Comparison of ENCODE assay signal across 13 mouse cellular contexts in the genomic region with DNA sequence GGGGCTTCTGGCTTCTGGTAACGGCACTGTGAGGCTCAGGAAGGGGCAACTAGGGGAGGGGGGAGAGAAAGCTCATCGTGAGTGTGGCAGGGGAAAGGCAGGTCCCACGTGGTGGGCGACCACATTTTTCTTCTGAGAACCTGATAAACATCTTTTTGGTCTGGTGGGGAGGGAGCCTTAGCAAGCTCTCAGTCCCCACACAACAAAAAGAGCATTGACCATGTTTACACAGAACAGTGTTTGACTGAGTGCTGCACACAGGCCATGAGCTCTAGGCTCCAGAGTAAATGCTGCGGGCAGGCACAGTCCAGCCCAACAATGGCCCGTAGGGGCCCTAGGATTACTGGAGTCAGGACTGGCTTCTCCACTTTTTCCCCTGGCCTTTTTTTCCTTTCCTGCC. TPM values are rescaled to one million over a fixed set of nuclear protein-coding genes. Genes with fewer than 3 reads are reported as not detected.
DNase-seq lines count a peak whose midpoint lies in the region; ATAC-seq lines count a peak whose summit lies in the region.
"Had no signal": no experiment of that assay in that cellular context is flagged by ENCODE, and none has a peak within 500 bp of the region (broad histone marks: within the 10 kb centered on the region; RNA-seq: fewer than 3 reads in every experiment).

No protein-coding gene starts in this region.

- DNase-seq in heart, postnatal 25 days (ENCODE audit: low spot score), result no peak
- peak; percentile 47 for DNase-seq in midbrain, embryonic 10.5 days (ENCODE audit: low spot score)
- no peak for DNase-seq in midbrain, embryonic 14.5 days
- peak; percentile 47 for DNase-seq in limb, embryonic 10.5 days (ENCODE audit: low spot score)
- DNase-seq in spleen, postnatal 4 days (ENCODE audit: low spot score in 2 of 2), result no peak
- no peak for DNase-seq in layer of hippocampus, adult 9-10 months (ENCODE audit: low spot score)
- DNase-seq: kidney, postnatal 14 days; right cerebral cortex, postnatal 25 days; thymus, postnatal 14 days had no signal

- no peak overlapping the region for H3K4me2 ChIP-seq in heart, embryonic 13.5 days
- no peak overlapping the region for H3K4me2 ChIP-seq in midbrain, embryonic 14.5 days (ENCODE audit: low read length)
- H3K4me2 ChIP-seq in stomach, embryonic 16.5 days (ENCODE audit: low read depth, low read length), result no peak overlapping the region; the same call in 1 of the 2 replicates

- H3K4me3 ChIP-seq in heart, embryonic 13.5 days, result no peak overlapping the region
- H3K4me3 ChIP-seq in midbrain, embryonic 10.5 days, result no peak overlapping the region; the same call in 1 of the 2 replicates
- no peak overlapping the region for H3K4me3 ChIP-seq in midbrain, embryonic 14.5 days (replicated peaks; ENCODE audit: low read depth, low read length)
- H3K4me3 ChIP-seq in limb, embryonic 10.5 days, result peak overlapping the region; percentile 28; the same call in 1 of the 2 replicates
- no peak overlapping the region for H3K4me3 ChIP-seq in stomach, embryonic 16.5 days (replicated peaks; ENCODE audit: low read length)
- H3K4me3 ChIP-seq: myocyte had no signal

- peaks cover 27% of the 10 kb centered on the region for H3K36me3 ChIP-seq in heart, embryonic 13.5 days
- peaks cover 47% of the 10 kb centered on the region for H3K36me3 ChIP-seq in midbrain, embryonic 10.5 days
- peaks cover 11% of the 10 kb centered on the region; the same call in 1 of the 2 replicates for H3K36me3 ChIP-seq in midbrain, embryonic 14.5 days (ENCODE audit: control insufficient read depth, insufficient read depth, low read length)
- peaks cover 31% of the 10 kb centered on the region for H3K36me3 ChIP-seq in limb, embryonic 10.5 days
- H3K36me3 ChIP-seq in stomach, embryonic 16.5 days (ENCODE audit: control insufficient read depth, insufficient read depth, low read length), result no peaks in the 10 kb centered on the region

- no peak for ATAC-seq in heart, embryonic 13.5 days (ENCODE audit: extremely low read depth, insufficient number of reproducible peaks, low FRiP score, low TSS enrichment)
- ATAC-seq in midbrain, embryonic 14.5 days (ENCODE audit: low FRiP score, low TSS enrichment), result no peak
- ATAC-seq in stomach, embryonic 16.5 days (ENCODE audit: insufficient read depth, low FRiP score), result peak; percentile 26; the same call in 1 of the 2 replicates

- intact Hi-C loops in heart, postnatal 25 days (cut with DNase I), result loop anchor here (2.0 to 5.0 kb wide), 3 partner anchors 42 to 134 kb away; no protein-coding TSS in a partner anchor

- H3K9me3 ChIP-seq in heart, embryonic 13.5 days, result no peaks in the 10 kb centered on the region
- no peaks in the 10 kb centered on the region for H3K9me3 ChIP-seq in midbrain, embryonic 10.5 days (replicated peaks)
- H3K9me3 ChIP-seq in midbrain, embryonic 14.5 days (ENCODE audit: control insufficient read depth, low read length), result no peaks in the 10 kb centered on the region
- H3K9me3 ChIP-seq in limb, embryonic 10.5 days (replicated peaks), result no peaks in the 10 kb centered on the region
- no peaks in the 10 kb centered on the region for H3K9me3 ChIP-seq in stomach, embryonic 16.5 days (replicated peaks; ENCODE audit: control insufficient read depth, low read length)

- WGBS in heart, embryonic 13.5 days, result 33% methylated on average over 6 of the region's 6 CpGs
- WGBS in midbrain, embryonic 10.5 days, result 16% methylated on average over 6 of the region's 6 CpGs
- WGBS in midbrain, embryonic 14.5 days, result 29% methylated on average over 6 of the region's 6 CpGs
- WGBS in limb, embryonic 10.5 days, result 18% methylated on average over 6 of the region's 6 CpGs
- WGBS in stomach, embryonic 16.5 days, result 14% methylated on average over 6 of the region's 6 CpGs

- H3K9ac ChIP-seq in heart, embryonic 13.5 days, result peak overlapping the region; percentile 73
- no peak overlapping the region for H3K9ac ChIP-seq in midbrain, embryonic 14.5 days (replicated peaks; ENCODE audit: low read length)
- H3K9ac ChIP-seq in stomach, embryonic 16.5 days (ENCODE audit: low read length), result peak overlapping the region; percentile 61
- H3K9ac ChIP-seq: liver, embryonic 14.5 days had no signal

- H3K27ac ChIP-seq in heart, embryonic 13.5 days (replicated peaks), result peak overlapping the region; percentile 90
- peak overlapping the region; percentile 84 for H3K27ac ChIP-seq in midbrain, embryonic 10.5 days (replicated peaks)
- no peak overlapping the region for H3K27ac ChIP-seq in midbrain, embryonic 14.5 days (replicated peaks; ENCODE audit: low read depth, low read length)
- H3K27ac ChIP-seq in limb, embryonic 10.5 days, result peak overlapping the region; percentile 92
- peak overlapping the region; percentile 85 for H3K27ac ChIP-seq in stomach, embryonic 16.5 days (ENCODE audit: low read length)
- H3K27ac ChIP-seq: liver, embryonic 14.5 days had no signal

- H3K4me1 ChIP-seq in heart, embryonic 13.5 days, result peaks cover 85% of the 10 kb centered on the region
- H3K4me1 ChIP-seq in midbrain, embryonic 10.5 days, result peaks cover 69% of the 10 kb centered on the region
- peaks cover 17% of the 10 kb centered on the region for H3K4me1 ChIP-seq in midbrain, embryonic 14.5 days (ENCODE audit: control insufficient read depth, insufficient read depth, low read length)
- H3K4me1 ChIP-seq in limb, embryonic 10.5 days, result peaks cover 88% of the 10 kb centered on the region
- H3K4me1 ChIP-seq in stomach, embryonic 16.5 days (ENCODE audit: control insufficient read depth, insufficient read depth, low read length), result peaks cover 67% of the 10 kb centered on the region

- no peaks in the 10 kb centered on the region for H3K27me3 ChIP-seq in heart, embryonic 13.5 days (replicated peaks)
- H3K27me3 ChIP-seq in midbrain, embryonic 10.5 days (ENCODE audit: low read depth, poor library complexity, severe bottlenecking), result no peaks in the 10 kb centered on the region
- no peaks in the 10 kb centered on the region for H3K27me3 ChIP-seq in midbrain, embryonic 14.5 days (ENCODE audit: control insufficient read depth, insufficient read depth, low read length)
- H3K27me3 ChIP-seq in limb, embryonic 10.5 days (ENCODE audit: low read depth, poor library complexity, severe bottlenecking), result no peaks in the 10 kb centered on the region
- no peaks in the 10 kb centered on the region for H3K27me3 ChIP-seq in stomach, embryonic 16.5 days (ENCODE audit: control insufficient read depth, insufficient read depth, low read length)

RNA-seq across cellular contexts. Expression of a gene that starts 6.3 kb away (rescaled TPM):
- polyA plus RNA-seq in heart, embryonic 13.5 days (2015; fragmentation: Nextera tagmentation; extraction: Ambion mirVana), result 15.6 and 17.7 TPM in 2 replicates
- 10 to 100 TPM; 16.1 to 39.0 TPM for total RNA-seq in heart, postnatal 25 days (2021)
- 15.8 and 20.3 TPM in 2 replicates for polyA plus RNA-seq in midbrain, embryonic 10.5 days (2016; fragmentation: Nextera tagmentation; extraction: Ambion mirVana)
- 11.9 and 23.9 TPM in 2 replicates for polyA plus RNA-seq in midbrain, embryonic 14.5 days (2014; fragmentation: Nextera tagmentation; extraction: Ambion mirVana)
- polyA plus RNA-seq in limb, embryonic 10.5 days (2016; fragmentation: Nextera tagmentation; extraction: Ambion mirVana), result 25.9 and 33.7 TPM in 2 replicates
- 16.2 and 30.7 TPM in 2 replicates for polyA plus RNA-seq in stomach, embryonic 16.5 days (2015; fragmentation: Nextera tagmentation; extraction: Ambion mirVana)

RNA-seq across cellular contexts. Expression of a gene that starts 40.1 kb away (rescaled TPM):
- polyA plus RNA-seq in heart, embryonic 13.5 days (2015; fragmentation: Nextera tagmentation; extraction: Ambion mirVana), result 4.0 and 5.4 TPM in 2 replicates
- 1 to 10 TPM in 1 of 2 experiments, not detected in 1; 2.0 TPM for total RNA-seq in heart, postnatal 25 days (2021)
- 1.9 TPM in 2 replicates for polyA plus RNA-seq in midbrain, embryonic 10.5 days (2016; fragmentation: Nextera tagmentation; extraction: Ambion mirVana)
- polyA plus RNA-seq in midbrain, embryonic 14.5 days (2014; fragmentation: Nextera tagmentation; extraction: Ambion mirVana), result 1.1 TPM in 1 of 2 replicates, not detected in the other
- 1.6 and 1.7 TPM in 2 replicates for polyA plus RNA-seq in limb, embryonic 10.5 days (2016; fragmentation: Nextera tagmentation; extraction: Ambion mirVana)
- polyA plus RNA-seq in stomach, embryonic 16.5 days (2015; fragmentation: Nextera tagmentation; extraction: Ambion mirVana), result 12.0 and 208 TPM in 2 replicates

Comparison
In these comparisons a context has a peak if more than half of its experiments do, and no peak if none do; other contexts are left out.
1. DNase-seq: peak in midbrain, embryonic 10.5 days (single experiment) and limb, embryonic 10.5 days (single experiment); none in heart, postnatal 25 days (single experiment), midbrain, embryonic 14.5 days (single experiment), spleen, postnatal 4 days (0 of 2) and layer of hippocampus, adult 9-10 months (single experiment).